Mouse (Mus musculus) lung, postnatal 0 days (tissue): Measurements from ENCODE around the gene Mrc2.

Source experiments
- CTCF ChIP-seq: IDR thresholded peaks from 2 replicates; pipeline ENCODE4 v1.5.1; 2016; ENCODE audit warnings: antibody characterized with exemption, mild to moderate bottlenecking
- EP300 ChIP-seq: IDR thresholded peaks from 2 replicates; pipeline ENCODE4 v1.6.1; 2016; ENCODE audit warnings: antibody characterized with exemption, mild to moderate bottlenecking, control low read depth

- TF ChIP-seq CTCF, result no peak
- TF ChIP-seq EP300, result no peak
These were observed 698 bp downstream of the Mrc2 start for GRCm38 (mm10) chr11:105293101-105293581.
